Mouse (Mus musculus) heart, embryonic 16.5 days (tissue): Measurements from ENCODE around the gene Phactr1. TPM values are rescaled to one million over a fixed set of nuclear protein-coding genes. Genes with fewer than 3 reads are reported as not detected.

Source experiments
- ATAC-seq: fragments of 200-750 bp; cut with Nextera tagmentation; replicated peaks from 2 replicates; pipeline ENCODE4 v1.8.0; 2017; ENCODE audit warnings: moderate number of reproducible peaks; ENCODE audit not compliant: insufficient read depth, low FRiP score; ENCODE audit errors: extremely low read depth
- H3K27ac ChIP-seq: fragments of 300-500 bp; sonication (generic); 2 replicates; pipeline ENCODE4 v1.5.1; 2014; ENCODE audit warnings: mild to moderate bottlenecking, low read length, control low read depth, moderate library complexity
- H3K27me3 ChIP-seq: fragments of 300-500 bp; sonication (generic); 2 replicates; pipeline ENCODE4 v1.6.1; 2014; ENCODE audit warnings: low read length, mixed read lengths; ENCODE audit not compliant: control insufficient read depth, insufficient read depth
- H3K36me3 ChIP-seq: fragments of 300-500 bp; sonication (generic); 2 replicates; pipeline ENCODE4 v1.6.1; 2014; ENCODE audit not compliant: control insufficient read depth, insufficient read depth
- H3K4me1 ChIP-seq: fragments of 300-500 bp; sonication (generic); 2 replicates; pipeline ENCODE4 v1.6.1; 2014; ENCODE audit warnings: low read length, mixed read lengths; ENCODE audit not compliant: control insufficient read depth, insufficient read depth
- H3K4me2 ChIP-seq: fragments of 300-500 bp; sonication (generic); 2 replicates; pipeline ENCODE4 v1.6.1; 2014; ENCODE audit warnings: low read depth, mild to moderate bottlenecking, control low read depth, low read length
- H3K4me3 ChIP-seq: fragments of 300-500 bp; sonication (generic); 2 replicates; pipeline ENCODE4 v1.5.1; 2014; ENCODE audit warnings: mild to moderate bottlenecking, control low read depth, low read length
- H3K9ac ChIP-seq: fragments of 300-500 bp; sonication (generic); 2 replicates; pipeline ENCODE4 v1.6.1; 2014; ENCODE audit warnings: low read length, control low read depth
- H3K9me3 ChIP-seq: fragments of 300-500 bp; sonication (generic); replicated peaks from 2 replicates; pipeline ENCODE4 v1.6.1; 2016; ENCODE audit warnings: low read length; ENCODE audit not compliant: control insufficient read depth
- WGBS: fragments of 180-500 bp; shearing (Covaris S2); extraction: QIAGEN DNeasy Blood & Tissue Kit; methylation state at CpG from one replicate; pipeline ENCODE4 v1.1.7; 2014; 5-methylcytosine and 5-hydroxymethylcytosine counted together
- polyA plus RNA-seq: library from polyadenylated mRNA; unstranded; fragments of >200 nt; fragmentation: Nextera tagmentation; extraction: Ambion mirVana; gene quantifications from 2 replicates; pipeline ENCODE4 v1.2.1, GENCODE M21; 2015

Phactr1 gene
- polyA plus RNA-seq, 1 experiment from 2014 or later, result 4.6 TPM

GRCm38 (mm10) chr13:42709148-42709547 is 28.7 kb downstream of the Phactr1 start:
- no peaks in the 10 kb centered on the region; the same call in 1 of the 2 replicates for H3K4me1 ChIP-seq
- ATAC-seq, result no peak
- H3K36me3 ChIP-seq, result no peaks in the 10 kb centered on the region
- WGBS, result 10% methylated on average over 11 of the region's 11 CpGs
- peak overlapping the region; percentile 56 for H3K4me2 ChIP-seq
- no peak overlapping the region for H3K9ac ChIP-seq
- no peaks in the 10 kb centered on the region for H3K9me3 ChIP-seq
- no peak overlapping the region for H3K27ac ChIP-seq
- no peak overlapping the region; the same call in 1 of the 2 replicates for H3K4me3 ChIP-seq
- H3K27me3 ChIP-seq, result peaks cover 33% of the 10 kb centered on the region

- no peak for ATAC-seq
- Histone ChIP-seq H3K4me2 (peak overlapping the region; percentile 56), H3K27me3 (peaks cover 33% of the 10 kb centered on the region), H3K9ac (no peak overlapping the region), H3K4me3 (peak overlapping the region; percentile 37), H3K36me3 (no peaks in the 10 kb centered on the region), H3K4me1 (no peaks in the 10 kb centered on the region; the same call in 1 of the 2 replicates), H3K9me3 (no peaks in the 10 kb centered on the region), H3K27ac (no peak overlapping the region)
- WGBS, result 2% methylated on average over 38 of the region's 39 CpGs
Observed at GRCm38 (mm10) chr13:42709611-42710331, 29.3 kb downstream of the Phactr1 start.

GRCm38 (mm10) chr13:42711510-42711909 is 31.1 kb downstream of the Phactr1 start:
- WGBS, result 30% methylated on average over 2 of the region's 2 CpGs
- H3K4me1 ChIP-seq, result no peaks in the 10 kb centered on the region; the same call in 1 of the 2 replicates
- H3K27ac ChIP-seq, result no peak overlapping the region
- no peak overlapping the region for H3K4me3 ChIP-seq
- peaks cover 33% of the 10 kb centered on the region for H3K27me3 ChIP-seq
- no peaks in the 10 kb centered on the region for H3K9me3 ChIP-seq
- no peak overlapping the region for H3K9ac ChIP-seq
- no peaks in the 10 kb centered on the region for H3K36me3 ChIP-seq
- no peak overlapping the region for H3K4me2 ChIP-seq
- ATAC-seq, result no peak

- Histone ChIP-seq H3K27ac (no peak overlapping the region), H3K4me1 (no peaks in the 10 kb centered on the region), H3K36me3 (no peaks in the 10 kb centered on the region), H3K9me3 (no peaks in the 10 kb centered on the region), H3K4me3 (no peak overlapping the region), H3K9ac (no peak overlapping the region), H3K4me2 (no peak overlapping the region), H3K27me3 (no peaks in the 10 kb centered on the region)
- WGBS, result 48% methylated on average over 9 of the region's 9 CpGs
- no peak for ATAC-seq
Observed at GRCm38 (mm10) chr13:42719401-42719800, 39.0 kb downstream of the Phactr1 start.

GRCm38 (mm10) chr13:42720135-42720534 is 39.7 kb downstream of the Phactr1 start:
- Histone ChIP-seq H3K4me2 (no peak overlapping the region), H3K36me3 (no peaks in the 10 kb centered on the region), H3K9me3 (no peaks in the 10 kb centered on the region), H3K4me1 (no peaks in the 10 kb centered on the region), H3K27me3 (no peaks in the 10 kb centered on the region), H3K9ac (no peak overlapping the region), H3K4me3 (no peak overlapping the region), H3K27ac (no peak overlapping the region)
- WGBS, result 54% methylated on average over 4 of the region's 4 CpGs
- no peak for ATAC-seq

GRCm38 (mm10) chr13:42720648-42721047 is 40.2 kb downstream of the Phactr1 start:
- no peaks in the 10 kb centered on the region for H3K36me3 ChIP-seq
- no peaks in the 10 kb centered on the region for H3K4me1 ChIP-seq
- 10% methylated on average over 1 of the region's 1 CpGs for WGBS
- H3K4me3 ChIP-seq, result no peak overlapping the region
- H3K27me3 ChIP-seq, result no peaks in the 10 kb centered on the region
- H3K27ac ChIP-seq, result no peak overlapping the region
- ATAC-seq, result no peak
- H3K9me3 ChIP-seq, result no peaks in the 10 kb centered on the region
- no peak overlapping the region for H3K9ac ChIP-seq
- H3K4me2 ChIP-seq, result no peak overlapping the region

- Histone ChIP-seq H3K4me3 (no peak overlapping the region), H3K36me3 (no peaks in the 10 kb centered on the region), H3K27ac (no peak overlapping the region), H3K4me1 (no peaks in the 10 kb centered on the region), H3K27me3 (no peaks in the 10 kb centered on the region), H3K9me3 (no peaks in the 10 kb centered on the region), H3K9ac (no peak overlapping the region), H3K4me2 (no peak overlapping the region)
- WGBS, result 79% methylated on average over 3 of the region's 3 CpGs
- no peak for ATAC-seq
Observed at GRCm38 (mm10) chr13:42724011-42724410, 43.6 kb downstream of the Phactr1 start.

- Histone ChIP-seq H3K9ac (no peak overlapping the region), H3K27ac (no peak overlapping the region), H3K36me3 (no peaks in the 10 kb centered on the region), H3K4me1 (no peaks in the 10 kb centered on the region), H3K27me3 (no peaks in the 10 kb centered on the region), H3K4me2 (no peak overlapping the region), H3K9me3 (no peaks in the 10 kb centered on the region), H3K4me3 (no peak overlapping the region)
- 58% methylated on average over 7 of the region's 7 CpGs for WGBS
- no peak for ATAC-seq
Observed at GRCm38 (mm10) chr13:42725709-42726231, 45.3 kb downstream of the Phactr1 start.

- Histone ChIP-seq H3K4me3 (no peak overlapping the region), H3K9me3 (no peaks in the 10 kb centered on the region), H3K27ac (no peak overlapping the region), H3K36me3 (no peaks in the 10 kb centered on the region), H3K9ac (no peak overlapping the region), H3K27me3 (no peaks in the 10 kb centered on the region), H3K4me2 (no peak overlapping the region), H3K4me1 (no peaks in the 10 kb centered on the region)
- ATAC-seq, result no peak
- WGBS, result 81% methylated on average over 5 of the region's 5 CpGs
Observed at GRCm38 (mm10) chr13:42737486-42737885, 57.1 kb downstream of the Phactr1 start.
